Mouse (Mus musculus): Measurements from ENCODE around the gene Akr1c13. TPM values are rescaled to one million over a fixed set of nuclear protein-coding genes. Genes with fewer than 3 reads are reported as not detected.
"Not testable (repeated sequence)": the region's sequence is repeated elsewhere in the genome, so short reads cannot be mapped to it uniquely, and the experiment has no call there.

Gene Akr1c13
- polyA plus RNA-seq, 1 experiment from 2014 or later, result 6.0 TPM

GRCm38 (mm10) chr13:4206147-4206903, 15.4 kb downstream of the Akr1c13 start:
- Histone ChIP-seq H3K9me3 (no peaks in the 10 kb centered on the region), H3K27ac (no peak overlapping the region), H3K4me3 (no peak overlapping the region), H3K36me3 (no peaks in the 10 kb centered on the region), H3K9ac (no peak overlapping the region), H3K4me1 (replicated peaks) (no peaks in the 10 kb centered on the region), H3K27me3 (no peaks in the 10 kb centered on the region), H3K4me2 (no peak overlapping the region)
- WGBS, result 52% methylated on average over 1 of the region's 1 CpGs
- ATAC-seq (ENCODE audit: low FRiP score), result no peak

- Histone ChIP-seq H3K36me3 (no peaks in the 10 kb centered on the region), H3K9me3 (no peaks in the 10 kb centered on the region), H3K4me1 (replicated peaks) (no peaks in the 10 kb centered on the region), H3K4me2 (no peak overlapping the region), H3K9ac (no peak overlapping the region), H3K27ac (no peak overlapping the region), H3K4me3 (no peak overlapping the region), H3K27me3 (no peaks in the 10 kb centered on the region)
- WGBS, result 78% methylated on average over 20 of the region's 20 CpGs
- no peak for ATAC-seq (ENCODE audit: low FRiP score)
These were observed 20.8 kb downstream of the Akr1c13 start for GRCm38 (mm10) chr13:4211560-4212299.

- no peak overlapping the region for H3K4me2 ChIP-seq
- no peaks in the 10 kb centered on the region for H3K36me3 ChIP-seq
- H3K27ac ChIP-seq, result no peak overlapping the region
- H3K4me1 ChIP-seq (replicated peaks), result no peaks in the 10 kb centered on the region
- H3K27me3 ChIP-seq, result no peaks in the 10 kb centered on the region
- no peak overlapping the region for H3K4me3 ChIP-seq
- H3K9ac ChIP-seq, result no peak overlapping the region
- ATAC-seq (ENCODE audit: low FRiP score), result no peak
- H3K9me3 ChIP-seq, result no peaks in the 10 kb centered on the region
- WGBS, result 59% methylated on average over 3 of the region's 3 CpGs
These were observed 21.4 kb downstream of the Akr1c13 start for GRCm38 (mm10) chr13:4212309-4212708.

GRCm38 (mm10) chr13:4215496-4215895, 24.5 kb downstream of the Akr1c13 start:
- WGBS, result 73% methylated on average over 1 of the region's 1 CpGs
- ATAC-seq (ENCODE audit: low FRiP score); H3K4me2 ChIP-seq; H3K9ac ChIP-seq; H3K27ac ChIP-seq; H3K4me1 ChIP-seq (replicated peaks); H3K36me3 ChIP-seq; H3K27me3 ChIP-seq; H3K4me3 ChIP-seq; H3K9me3 ChIP-seq: not testable (repeated sequence)

GRCm38 (mm10) chr13:4228441-4228840, 37.5 kb downstream of the Akr1c13 start, which contains the start of gene Akr1c19:
Akr1c19 (plus strand) TSS chr13:4228700.
- Histone ChIP-seq H3K27ac (no peak within 1 kb of the TSS), H3K9ac (no peak within 1 kb of the TSS), H3K27me3 (no peaks in the 10 kb centered on the region), H3K4me2 (no peak within 1 kb of the TSS), H3K4me1 (replicated peaks) (no peaks in the 10 kb centered on the region), H3K36me3 (no peaks in the 10 kb centered on the region), H3K9me3 (no peaks in the 10 kb centered on the region), H3K4me3 (no peak within 1 kb of the TSS)
- no peak for ATAC-seq (ENCODE audit: low FRiP score)
- 77% methylated on average over 1 of the region's 1 CpGs for WGBS

- Histone ChIP-seq H3K27me3 (no peaks in the 10 kb centered on the region), H3K9ac (no peak overlapping the region), H3K27ac (no peak overlapping the region), H3K9me3 (no peaks in the 10 kb centered on the region), H3K4me3 (no peak overlapping the region), H3K36me3 (no peaks in the 10 kb centered on the region), H3K4me2 (no peak overlapping the region), H3K4me1 (replicated peaks) (no peaks in the 10 kb centered on the region)
- ATAC-seq (ENCODE audit: low FRiP score), result no peak
- 94% methylated on average over 8 of the region's 8 CpGs for WGBS
These were observed 40.1 kb downstream of the Akr1c13 start for GRCm38 (mm10) chr13:4230841-4231623.

- Histone ChIP-seq H3K9ac (no peak overlapping the region), H3K9me3 (no peaks in the 10 kb centered on the region), H3K4me2 (no peak overlapping the region), H3K36me3 (no peaks in the 10 kb centered on the region), H3K27ac (no peak overlapping the region), H3K4me3 (no peak overlapping the region), H3K27me3 (no peaks in the 10 kb centered on the region), H3K4me1 (replicated peaks) (no peaks in the 10 kb centered on the region)
- 88% methylated on average over 1 of the region's 1 CpGs for WGBS
- ATAC-seq (ENCODE audit: low FRiP score), result no peak
These were observed 42.2 kb downstream of the Akr1c13 start for GRCm38 (mm10) chr13:4233135-4233534.

GRCm38 (mm10) chr13:4233536-4234172, 42.7 kb downstream of the Akr1c13 start:
- H3K27ac ChIP-seq, result no peak overlapping the region
- H3K27me3 ChIP-seq, result no peaks in the 10 kb centered on the region
- no peak for ATAC-seq (ENCODE audit: low FRiP score)
- 64% methylated on average over 3 of the region's 3 CpGs for WGBS
- H3K9ac ChIP-seq, result no peak overlapping the region
- no peak overlapping the region for H3K4me3 ChIP-seq
- H3K9me3 ChIP-seq, result no peaks in the 10 kb centered on the region
- H3K4me2 ChIP-seq, result no peak overlapping the region
- H3K4me1 ChIP-seq (replicated peaks), result no peaks in the 10 kb centered on the region
- no peaks in the 10 kb centered on the region for H3K36me3 ChIP-seq

- Histone ChIP-seq H3K9ac (peak overlapping the region; percentile 66), H3K27ac (peak overlapping the region; percentile 6; the same call in 1 of the 2 replicates), H3K4me2 (peak overlapping the region; percentile 61), H3K4me1 (replicated peaks) (no peaks in the 10 kb centered on the region), H3K4me3 (peak overlapping the region; percentile 42), H3K36me3 (no peaks in the 10 kb centered on the region), H3K9me3 (no peaks in the 10 kb centered on the region), H3K27me3 (no peaks in the 10 kb centered on the region)
- ATAC-seq (ENCODE audit: low FRiP score), result peak; percentile 96
- 5% methylated on average over 13 of the region's 13 CpGs for WGBS
These were observed 54.1 kb downstream of the Akr1c13 start for GRCm38 (mm10) chr13:4244861-4245559.

- Histone ChIP-seq H3K4me1 (replicated peaks) (no peaks in the 10 kb centered on the region), H3K4me3 (no peak overlapping the region), H3K4me2 (no peak overlapping the region), H3K36me3 (no peaks in the 10 kb centered on the region), H3K27ac (no peak overlapping the region), H3K9me3 (no peaks in the 10 kb centered on the region), H3K27me3 (no peaks in the 10 kb centered on the region), H3K9ac (no peak overlapping the region)
- no peak for ATAC-seq (ENCODE audit: low FRiP score)
- 51% methylated on average over 3 of the region's 3 CpGs for WGBS
These were observed 58.4 kb downstream of the Akr1c13 start for GRCm38 (mm10) chr13:4249347-4249746.
